Mouse (Mus musculus): ENCODE measurements around the gene Rab11fip5.

GRCm38 (mm10) chr6:85325109-85325508 is 49.3 kb downstream of the Rab11fip5 start:
- TF ChIP-seq CTCF (IDR thresholded peaks at IDR 0.05; ENCODE audit: borderline replicate concordance, insufficient read depth, low read depth, low read length) (no peak), POLR2A (IDR thresholded peaks at IDR 0.05; ENCODE audit: borderline replicate concordance, insufficient read depth, low read length) (no peak)

All from cerebellum, adult 2 months (tissue).